Mouse (Mus musculus) small intestine, adult 2 months (tissue): ENCODE results near the gene Dhx33.

Experiments used
- CTCF ChIP-seq: fragments of 200-500 bp; IDR thresholded peaks from 2 replicates; pipeline ENCODE4 v1.5.1; 2012; ENCODE audit warnings: low read depth, mild to moderate bottlenecking, control low read depth, inconsistent platforms, low read length, moderate library complexity, mixed read lengths; ENCODE audit not compliant: insufficient replicate concordance, insufficient read length; ENCODE audit errors: extremely low read depth
- POLR2A ChIP-seq: fragments of 200-500 bp; IDR thresholded peaks from 2 replicates; pipeline ENCODE4 v1.6.1; 2012; ENCODE audit warnings: low read depth, mild to moderate bottlenecking, control low read depth, inconsistent platforms, low read length, moderate library complexity

- TF ChIP-seq CTCF (no peak), POLR2A (no peak)
Observed at GRCm38 (mm10) chr11:70954711-70955110, 49.5 kb downstream of the Dhx33 start.
